Mouse (Mus musculus) ES-E14 (cell line): ENCODE data around the gene Scnn1b. TPM values are rescaled to one million over a fixed set of nuclear protein-coding genes. Genes with fewer than 3 reads are reported as not detected.

Source experiments
- DNase-seq: peaks from one replicate; pipeline ENCODE4 v3.0.0-alpha.2; 2013; ENCODE audit warnings: low read depth, low spot score
- H3K27ac ChIP-seq: 2 replicates; pipeline ENCODE4 v1.5.1; 2012; ENCODE audit warnings: low read depth, mild to moderate bottlenecking, low read length, moderate library complexity, mixed read lengths; ENCODE audit not compliant: poor library complexity, insufficient read depth, severe bottlenecking
- H3K36me3 ChIP-seq: 2 replicates; pipeline ENCODE4 v1.6.1; 2012; ENCODE audit warnings: mild to moderate bottlenecking, low read length, moderate library complexity, mixed read lengths; ENCODE audit not compliant: control insufficient read depth, poor library complexity, insufficient read depth, severe bottlenecking
- H3K4me1 ChIP-seq, 2 experiments: fragments of 150-350 bp in 1 of 2; sonication (generic) in 1 of 2; 2 replicates each; pipeline ENCODE4 v1.6.1; 2012; ENCODE audit warnings: low read length in 2 of 2, mild to moderate bottlenecking in 1 of 2, mixed read lengths in 1 of 2; ENCODE audit not compliant: control insufficient read depth in 2 of 2, insufficient read depth in 2 of 2, poor library complexity in 1 of 2
- H3K4me3 ChIP-seq, 2 experiments: fragments of 150-350 bp in 1 of 2; sonication (generic) in 1 of 2; 2 replicates each; pipeline ENCODE4 v1.5.1; 2012; ENCODE audit warnings: low read length in 2 of 2, low read depth in 1 of 2, mild to moderate bottlenecking in 1 of 2, mixed read lengths in 1 of 2; ENCODE audit not compliant: insufficient read depth in 1 of 2, poor library complexity in 1 of 2, severe bottlenecking in 1 of 2
- H3K9ac ChIP-seq: 2 replicates; pipeline ENCODE4 v1.6.1; 2012; ENCODE audit warnings: low read depth, mild to moderate bottlenecking, low read length, mixed read lengths; ENCODE audit not compliant: poor library complexity, insufficient read depth, severe bottlenecking
- H3K9me3 ChIP-seq: fragments of 150-350 bp; sonication (generic); 2 replicates; pipeline ENCODE4 v1.6.1; 2012; ENCODE audit warnings: low read depth, mild to moderate bottlenecking, low read length; ENCODE audit not compliant: control insufficient read depth, insufficient read depth
- CHD2 ChIP-seq: IDR thresholded peaks from 2 replicates; pipeline ENCODE4 v1.6.1; 2014; ENCODE audit warnings: mild to moderate bottlenecking, low read depth, low read length, inconsistent platforms
- HCFC1 ChIP-seq: IDR thresholded peaks from 2 replicates; pipeline ENCODE4 v1.6.1; 2012; ENCODE audit warnings: low read length, inconsistent platforms, borderline replicate concordance; ENCODE audit not compliant: insufficient read depth
- MAFK ChIP-seq: IDR thresholded peaks from 2 replicates; pipeline ENCODE4 v1.6.1; 2014; ENCODE audit warnings: mild to moderate bottlenecking, low read depth, low read length, inconsistent platforms; ENCODE audit not compliant: insufficient read depth
- ZC3H11A ChIP-seq: IDR thresholded peaks from 2 replicates; pipeline ENCODE4 v1.6.1; 2012; ENCODE audit warnings: low read depth, mild to moderate bottlenecking, inconsistent platforms, low read length, borderline replicate concordance
- ZNF384 ChIP-seq: IDR thresholded peaks from 2 replicates; pipeline ENCODE4 v1.6.1; 2012; ENCODE audit warnings: low read depth, low read length, inconsistent platforms
- in situ Hi-C, 2 experiments: fragments of 600-800 bp; cut with MboI; formaldehyde crosslinking; loops; one replicate each; pipeline ENCODE4 v1.15.1; 2025; ENCODE audit warnings: low sequenced_read_pairs in 2 of 2, inconsistent platforms in 1 of 2; ENCODE audit not compliant: unreplicated experiment in 2 of 2
- total RNA-seq: library from RNA; depleted of rRNA; stranded (reverse); fragments of 300-350 nt; gene quantifications from 2 replicates; pipeline ENCODE4 v1.2.3, GENCODE M21; 2012

Gene Scnn1b
- total RNA-seq, 1 experiment: 0.22 TPM

DNA sequence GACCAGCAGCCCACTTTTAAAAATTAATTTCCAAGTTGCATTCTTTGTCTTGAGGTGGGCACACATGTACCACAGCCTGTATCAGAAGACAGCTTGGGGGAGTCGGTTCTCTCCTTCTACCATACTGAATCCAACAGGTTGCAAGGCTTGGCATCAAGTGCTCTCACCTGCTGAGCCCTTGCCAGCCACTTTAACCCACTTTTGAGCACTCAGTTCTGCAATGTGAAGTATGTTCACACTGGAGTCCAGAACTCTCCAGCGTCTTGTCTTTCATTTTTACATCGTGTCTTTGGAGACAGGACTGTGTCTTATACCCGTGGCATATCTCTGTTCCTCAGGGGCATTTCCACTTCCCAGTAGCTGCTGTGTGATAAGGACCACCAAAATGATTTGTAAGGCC lies 15.4 kb downstream of the Scnn1b start:
- Histone ChIP-seq H3K36me3 (no peaks in the 10 kb centered on the region), H3K4me3 (no peak overlapping the region), H3K9ac (no peak overlapping the region), H3K4me1 (no peaks in the 10 kb centered on the region), H3K27ac (no peak overlapping the region), H3K9me3 (no peaks in the 10 kb centered on the region)
- in situ Hi-C loops: no loop called here
- TF ChIP-seq ZC3H11A: no peak
- TF ChIP-seq MAFK: no peak
- TF ChIP-seq HCFC1: no peak
- no peak for TF ChIP-seq ZNF384
- no peak for TF ChIP-seq CHD2
- no peak for DNase-seq

DNA sequence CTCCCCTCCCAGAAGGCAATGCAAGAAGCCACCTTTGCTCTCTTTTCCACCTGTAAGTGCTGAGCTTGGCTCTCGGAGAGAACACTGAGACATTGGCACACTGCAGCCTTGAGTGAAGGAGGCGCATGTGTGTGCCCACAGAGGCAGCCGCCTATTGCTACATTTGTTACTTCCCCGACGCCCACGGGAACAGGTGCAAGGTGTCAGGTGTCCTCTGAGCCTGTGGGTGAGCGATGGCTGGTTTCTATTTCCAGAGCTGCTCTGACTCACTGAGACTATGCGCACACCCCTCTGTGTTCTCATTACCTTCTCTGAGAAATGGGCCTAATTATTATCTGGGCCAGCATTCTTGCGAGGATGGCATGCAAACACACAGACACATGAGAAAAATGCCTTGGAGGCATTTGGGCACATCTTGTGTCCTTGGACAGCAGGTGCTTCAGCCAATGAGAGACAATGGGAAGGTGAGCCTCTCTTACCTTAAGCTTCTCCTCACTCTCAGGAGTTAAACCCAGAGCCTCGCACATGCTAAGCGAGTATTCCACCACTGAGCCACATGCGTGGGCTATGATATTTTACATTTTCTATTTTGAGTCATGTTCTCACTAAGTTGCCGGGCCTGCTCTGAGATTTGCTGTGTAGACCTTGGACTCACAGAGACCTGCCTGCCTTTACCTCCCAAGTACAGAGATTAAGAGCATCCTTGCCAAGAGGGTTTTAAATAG lies 26.0 kb downstream of the Scnn1b start:
- Histone ChIP-seq H3K27ac (no peak overlapping the region), H3K4me1 (no peaks in the 10 kb centered on the region), H3K36me3 (no peaks in the 10 kb centered on the region), H3K9ac (no peak overlapping the region), H3K9me3 (no peaks in the 10 kb centered on the region), H3K4me3 (no peak overlapping the region)
- no peak for DNase-seq
- in situ Hi-C loops: no loop called here
- TF ChIP-seq MAFK (no peak), HCFC1 (no peak), ZNF384 (no peak), CHD2 (no peak), ZC3H11A (no peak)

DNA sequence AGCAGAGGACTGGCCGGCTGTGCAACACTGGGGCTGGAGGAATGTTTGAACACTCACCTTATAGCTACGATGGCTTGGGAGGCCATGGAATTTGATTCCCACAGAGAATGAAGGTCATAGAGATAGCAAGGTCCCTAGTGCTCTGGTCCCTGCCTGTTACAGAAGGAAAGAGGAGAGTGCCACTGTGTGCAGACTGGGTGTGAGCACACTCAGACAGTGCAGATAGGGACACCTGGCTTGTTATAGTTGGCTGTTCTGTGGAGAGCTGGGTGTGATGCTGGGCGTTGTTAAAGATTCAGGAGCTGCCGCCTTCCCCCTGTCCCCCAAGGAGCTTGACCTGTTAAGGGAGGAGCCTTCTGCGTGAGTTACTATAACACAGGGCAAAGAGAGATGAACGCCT lies 31.9 kb downstream of the Scnn1b start:
- no peak overlapping the region for H3K4me3 ChIP-seq
- H3K36me3 ChIP-seq: no peaks in the 10 kb centered on the region
- H3K4me1 ChIP-seq: no peaks in the 10 kb centered on the region
- no peak overlapping the region for H3K9ac ChIP-seq
- in situ Hi-C loops: no loop called here
- no peak for DNase-seq
- TF ChIP-seq CHD2 (no peak), MAFK (no peak), HCFC1 (no peak), ZC3H11A (no peak), ZNF384 (no peak)
- no peak overlapping the region for H3K27ac ChIP-seq
- H3K9me3 ChIP-seq: no peaks in the 10 kb centered on the region

DNA sequence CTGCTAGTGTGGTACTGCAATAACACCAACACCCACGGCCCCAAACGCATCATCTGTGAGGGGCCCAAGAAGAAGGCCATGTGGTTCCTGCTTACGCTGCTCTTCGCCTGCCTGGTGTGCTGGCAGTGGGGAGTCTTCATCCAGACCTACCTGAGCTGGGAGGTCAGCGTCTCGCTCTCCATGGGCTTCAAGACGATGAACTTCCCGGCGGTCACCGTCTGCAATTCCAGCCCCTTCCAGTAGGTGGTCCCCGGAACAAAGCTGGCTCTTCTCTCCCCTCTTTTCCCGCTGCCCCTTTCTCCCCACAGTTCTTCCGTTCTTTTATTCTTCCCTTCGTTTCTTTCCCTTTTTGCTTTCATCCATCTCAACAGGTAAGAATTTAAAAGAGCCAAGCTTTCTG lies 34.5 kb downstream of the Scnn1b start:
- Histone ChIP-seq H3K9ac (no peak overlapping the region), H3K27ac (no peak overlapping the region), H3K36me3 (no peaks in the 10 kb centered on the region), H3K4me3 (no peak overlapping the region), H3K9me3 (no peaks in the 10 kb centered on the region), H3K4me1 (no peaks in the 10 kb centered on the region)
- in situ Hi-C loops: no loop called here
- peak; percentile 31 for DNase-seq
- TF ChIP-seq ZC3H11A: no peak
- no peak for TF ChIP-seq MAFK
- TF ChIP-seq CHD2: no peak
- no peak for TF ChIP-seq HCFC1
- TF ChIP-seq ZNF384: no peak

DNA sequence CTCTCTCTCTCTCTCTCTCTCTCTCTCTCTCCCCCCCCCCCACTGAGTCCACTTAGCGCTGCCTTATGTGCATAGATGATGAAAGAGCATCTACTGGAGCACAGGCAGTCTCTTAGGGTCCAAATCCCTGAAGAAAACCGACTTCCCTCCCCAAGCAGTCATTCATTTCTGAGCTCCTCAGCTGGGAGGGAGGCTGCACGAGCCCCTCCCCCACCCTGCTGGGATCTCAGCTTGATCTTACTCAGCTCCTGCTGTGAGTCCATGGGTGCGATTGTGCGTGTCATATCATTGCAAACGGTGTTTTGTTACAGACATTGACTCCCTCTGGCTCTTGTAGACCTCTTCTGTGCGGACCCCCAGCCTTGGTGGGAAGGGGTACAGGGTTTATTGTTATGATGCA lies 35.1 kb downstream of the Scnn1b start:
- H3K9me3 ChIP-seq: no peaks in the 10 kb centered on the region
- H3K36me3 ChIP-seq: no peaks in the 10 kb centered on the region
- in situ Hi-C loops: no loop called here
- no peak overlapping the region for H3K4me3 ChIP-seq
- no peak for DNase-seq
- TF ChIP-seq ZC3H11A (no peak), CHD2 (no peak), HCFC1 (no peak), MAFK (no peak), ZNF384 (no peak)
- no peak overlapping the region for H3K9ac ChIP-seq
- H3K27ac ChIP-seq: no peak overlapping the region
- H3K4me1 ChIP-seq: no peaks in the 10 kb centered on the region
